ENCODE assay signal across 23 mouse cellular contexts in genomic region chr17:63242761-63243160, GRCm38 (mm10).
DNase-seq lines count a peak whose midpoint lies in the region; ATAC-seq and TF ChIP-seq lines count a peak whose summit lies in the region.
"Had no signal": no experiment of that assay in that cellular context is flagged by ENCODE, and none has a peak within 500 bp of the region (broad histone marks: within the 10 kb centered on the region; RNA-seq: fewer than 3 reads in every experiment).

No protein-coding gene starts in this region.

- no peak overlapping the region for H3K4me2 ChIP-seq in heart, embryonic 12.5 days
- H3K4me2 ChIP-seq in liver, embryonic 13.5 days: no peak overlapping the region
- H3K4me2 ChIP-seq in liver, postnatal 0 days (ENCODE audit: low read depth, low read length): no peak overlapping the region
- H3K4me2 ChIP-seq in midbrain, embryonic 16.5 days (ENCODE audit: low read length): no peak overlapping the region
- no peak overlapping the region for H3K4me2 ChIP-seq in liver, embryonic 16.5 days (ENCODE audit: low read depth, low read length)
- H3K4me2 ChIP-seq: embryonic facial prominence, embryonic 15.5 days; heart, embryonic 15.5 days; kidney, embryonic 15.5 days; limb, embryonic 12.5 days; neural tube, embryonic 13.5 days had no signal

- peaks cover 16% of the 10 kb centered on the region for H3K4me1 ChIP-seq in heart, embryonic 12.5 days (replicated peaks)
- no peaks in the 10 kb centered on the region; the same call in 1 of the 2 replicates for H3K4me1 ChIP-seq in heart, adult 2 months (ENCODE audit: control insufficient read depth, insufficient read depth, low read length)
- peaks cover 9% of the 10 kb centered on the region for H3K4me1 ChIP-seq in liver, embryonic 13.5 days (replicated peaks)
- H3K4me1 ChIP-seq in liver, postnatal 0 days (ENCODE audit: insufficient read depth): no peaks in the 10 kb centered on the region
- H3K4me1 ChIP-seq in midbrain, embryonic 16.5 days (ENCODE audit: control insufficient read depth, insufficient read depth, low read length): no peaks in the 10 kb centered on the region
- H3K4me1 ChIP-seq in midbrain, embryonic 10.5 days: no peaks in the 10 kb centered on the region
- H3K4me1 ChIP-seq in liver, embryonic 16.5 days (ENCODE audit: control insufficient read depth, low read depth, low read length): peaks cover 4% of the 10 kb centered on the region

- no peak for DNase-seq in heart, adult 2 months
- DNase-seq in liver, embryonic 13.5 days: no peak
- no peak for DNase-seq in liver, postnatal 0 days
- no peak for DNase-seq in midbrain, embryonic 10.5 days (ENCODE audit: low spot score)
- DNase-seq: adrenal gland, postnatal 25 days; cerebellum, adult 11 months; cerebellum, postnatal 10 days; gastrocnemius, postnatal 10 days; heart, adult 18-20 months; lung, adult 2 months; lung, postnatal 4 days; thymus, postnatal 4 days had no signal

- 92% methylated on average over 3 of the region's 3 CpGs for WGBS in heart, embryonic 12.5 days
- WGBS in heart, adult 2 months: 97% methylated on average over 3 of the region's 3 CpGs
- 88% methylated on average over 3 of the region's 3 CpGs for WGBS in liver, embryonic 13.5 days (ENCODE audit: insufficient replicate concordance)
- WGBS in liver, postnatal 0 days (ENCODE audit: insufficient replicate concordance): 86% methylated on average over 3 of the region's 3 CpGs
- WGBS in midbrain, embryonic 16.5 days: 100% methylated on average over 3 of the region's 3 CpGs
- 91% methylated on average over 3 of the region's 3 CpGs for WGBS in midbrain, embryonic 10.5 days
- 76% methylated on average over 3 of the region's 3 CpGs for WGBS in liver, embryonic 16.5 days (ENCODE audit: insufficient replicate concordance)

- no peak overlapping the region for H3K4me3 ChIP-seq in heart, embryonic 12.5 days
- no peak overlapping the region for H3K4me3 ChIP-seq in heart, adult 2 months
- no peak overlapping the region for H3K4me3 ChIP-seq in liver, embryonic 13.5 days (replicated peaks)
- no peak overlapping the region for H3K4me3 ChIP-seq in liver, postnatal 0 days (ENCODE audit: low read depth, low read length)
- no peak overlapping the region for H3K4me3 ChIP-seq in midbrain, embryonic 16.5 days (ENCODE audit: low read depth, low read length)
- no peak overlapping the region for H3K4me3 ChIP-seq in midbrain, embryonic 10.5 days
- H3K4me3 ChIP-seq in liver, embryonic 16.5 days (ENCODE audit: low read depth, low read length): no peak overlapping the region
- H3K4me3 ChIP-seq: embryonic facial prominence, embryonic 15.5 days; forebrain, embryonic 10.5 days; heart, embryonic 15.5 days; kidney, embryonic 15.5 days; limb, embryonic 12.5 days; neural tube, embryonic 13.5 days had no signal

- H3K9me3 ChIP-seq in heart, embryonic 12.5 days (replicated peaks): no peaks in the 10 kb centered on the region
- H3K9me3 ChIP-seq in liver, embryonic 13.5 days (replicated peaks): no peaks in the 10 kb centered on the region
- no peaks in the 10 kb centered on the region for H3K9me3 ChIP-seq in liver, postnatal 0 days (ENCODE audit: low read length)
- no peaks in the 10 kb centered on the region for H3K9me3 ChIP-seq in midbrain, embryonic 16.5 days (replicated peaks; ENCODE audit: control insufficient read depth, low read length, poor library complexity, severe bottlenecking)
- H3K9me3 ChIP-seq in midbrain, embryonic 10.5 days (replicated peaks): no peaks in the 10 kb centered on the region
- H3K9me3 ChIP-seq in liver, embryonic 16.5 days (replicated peaks; ENCODE audit: control insufficient read depth, low read length): no peaks in the 10 kb centered on the region
- H3K9me3 ChIP-seq: embryonic facial prominence, embryonic 15.5 days; forebrain, embryonic 10.5 days; heart, embryonic 15.5 days; kidney, embryonic 15.5 days; neural tube, embryonic 13.5 days had no signal

- H3K9ac ChIP-seq in heart, embryonic 12.5 days: no peak overlapping the region
- no peak overlapping the region for H3K9ac ChIP-seq in heart, adult 2 months (ENCODE audit: low read depth, low read length)
- no peak overlapping the region for H3K9ac ChIP-seq in liver, embryonic 13.5 days
- H3K9ac ChIP-seq in liver, postnatal 0 days (replicated peaks): no peak overlapping the region
- no peak overlapping the region for H3K9ac ChIP-seq in midbrain, embryonic 16.5 days (ENCODE audit: low read depth, low read length)
- no peak overlapping the region for H3K9ac ChIP-seq in liver, embryonic 16.5 days (ENCODE audit: low read depth, low read length)
- H3K9ac ChIP-seq: embryonic facial prominence, embryonic 15.5 days; heart, embryonic 15.5 days; kidney, embryonic 15.5 days; limb, embryonic 12.5 days; neural tube, embryonic 13.5 days had no signal

- H3K79me2 ChIP-seq in heart, adult 2 months (replicated peaks; ENCODE audit: control insufficient read depth, insufficient read depth, low read length): no peaks in the 10 kb centered on the region

- intact Hi-C loops in heart, adult 2 months (cut with DNase I): no loop called here

- TF ChIP-seq POLR2A in heart, adult 2 months (IDR thresholded peaks at IDR 0.05; ENCODE audit: insufficient read depth, low read depth, low read length): no peak

- TF ChIP-seq CTCF in heart, adult 2 months (IDR thresholded peaks at IDR 0.05): no peak
- TF ChIP-seq CTCF in liver, postnatal 0 days (IDR thresholded peaks at IDR 0.05; ENCODE audit: low read depth): no peak

- peaks cover 6% of the 10 kb centered on the region; the same call in 1 of the 2 replicates for H3K36me3 ChIP-seq in heart, embryonic 12.5 days
- peaks cover 2% of the 10 kb centered on the region; the same call in 1 of the 2 replicates for H3K36me3 ChIP-seq in heart, adult 2 months (ENCODE audit: control insufficient read depth, insufficient read depth, low read length)
- 0 out of 2 replicates have a peak, but pooled peaks cover 4% of the 10 kb centered on the region for H3K36me3 ChIP-seq in liver, embryonic 13.5 days
- H3K36me3 ChIP-seq in liver, postnatal 0 days (replicated peaks; ENCODE audit: insufficient read depth, low read length): no peaks in the 10 kb centered on the region
- H3K36me3 ChIP-seq in midbrain, embryonic 16.5 days (ENCODE audit: control insufficient read depth, insufficient read depth, low read length): no peaks in the 10 kb centered on the region
- peaks cover 6% of the 10 kb centered on the region; the same call in 1 of the 2 replicates for H3K36me3 ChIP-seq in midbrain, embryonic 10.5 days
- no peaks in the 10 kb centered on the region for H3K36me3 ChIP-seq in liver, embryonic 16.5 days (ENCODE audit: control insufficient read depth, insufficient read depth)
- H3K36me3 ChIP-seq: embryonic facial prominence, embryonic 15.5 days; heart, embryonic 15.5 days; kidney, embryonic 15.5 days; limb, embryonic 12.5 days; neural tube, embryonic 13.5 days had no signal

- TF ChIP-seq EP300 in heart, adult 2 months (IDR thresholded peaks at IDR 0.05; ENCODE audit: insufficient read depth, low read depth, low read length): no peak
- no peak for TF ChIP-seq EP300 in liver, postnatal 0 days (IDR thresholded peaks at IDR 0.05; ENCODE audit: low read depth)

- peak; percentile 42; the same call in 1 of the 2 replicates for ATAC-seq in heart, embryonic 12.5 days (ENCODE audit: insufficient number of reproducible peaks, low FRiP score)
- peak; percentile 21; the same call in 1 of the 2 replicates for ATAC-seq in liver, embryonic 13.5 days (ENCODE audit: low read depth)
- ATAC-seq in liver, postnatal 0 days: no peak
- ATAC-seq in midbrain, embryonic 16.5 days: 0 out of 2 replicates have a peak, but pooled peaks have one; percentile 28
- ATAC-seq in liver, embryonic 16.5 days (ENCODE audit: low read depth): no peak
- ATAC-seq: intestine, embryonic 16.5 days had no signal

- no peak overlapping the region for H3K27ac ChIP-seq in heart, embryonic 12.5 days (ENCODE audit: poor library complexity, severe bottlenecking)
- no peak overlapping the region for H3K27ac ChIP-seq in heart, adult 2 months
- H3K27ac ChIP-seq in liver, embryonic 13.5 days: no peak overlapping the region; the same call in 1 of the 2 replicates
- H3K27ac ChIP-seq in liver, postnatal 0 days (ENCODE audit: low read depth): no peak overlapping the region
- H3K27ac ChIP-seq in midbrain, embryonic 16.5 days (ENCODE audit: low read length): no peak overlapping the region
- no peak overlapping the region for H3K27ac ChIP-seq in midbrain, embryonic 10.5 days (replicated peaks)
- 0 out of 2 replicates have a peak overlapping the region, but pooled peaks have one; percentile 14 for H3K27ac ChIP-seq in liver, embryonic 16.5 days (ENCODE audit: low read length)
- H3K27ac ChIP-seq: embryonic facial prominence, embryonic 15.5 days; forebrain, embryonic 10.5 days; heart, embryonic 15.5 days; kidney, embryonic 15.5 days; limb, embryonic 12.5 days; neural tube, embryonic 13.5 days had no signal

- no peaks in the 10 kb centered on the region for H3K27me3 ChIP-seq in heart, embryonic 12.5 days (replicated peaks)
- H3K27me3 ChIP-seq in heart, adult 2 months (ENCODE audit: control insufficient read depth, insufficient read depth, low read length): no peaks in the 10 kb centered on the region
- no peaks in the 10 kb centered on the region for H3K27me3 ChIP-seq in liver, embryonic 13.5 days
- no peaks in the 10 kb centered on the region for H3K27me3 ChIP-seq in liver, postnatal 0 days (ENCODE audit: insufficient read depth, low read length)
- no peaks in the 10 kb centered on the region for H3K27me3 ChIP-seq in midbrain, embryonic 16.5 days (ENCODE audit: control insufficient read depth, insufficient read depth, low read depth, low read length)
- no peaks in the 10 kb centered on the region for H3K27me3 ChIP-seq in midbrain, embryonic 10.5 days (ENCODE audit: low read depth, poor library complexity, severe bottlenecking)
- no peaks in the 10 kb centered on the region for H3K27me3 ChIP-seq in liver, embryonic 16.5 days (ENCODE audit: control insufficient read depth, insufficient read depth, low read depth, low read length)
- H3K27me3 ChIP-seq: CH12.LX; embryonic facial prominence, embryonic 15.5 days; heart, embryonic 15.5 days; kidney, embryonic 15.5 days; limb, embryonic 12.5 days; neural tube, embryonic 13.5 days had no signal

Comparison
In these comparisons a context has a peak if more than half of its experiments do, and no peak if none do; other contexts are left out.
1. ATAC-seq: peak in heart, embryonic 12.5 days (single experiment), liver, embryonic 13.5 days (single experiment) and midbrain, embryonic 16.5 days (single experiment); none in liver, postnatal 0 days (single experiment) and liver, embryonic 16.5 days (single experiment).